Mouse (Mus musculus): ENCODE data around the gene Hcfc1. TPM values are rescaled to one million over a fixed set of nuclear protein-coding genes. Genes with fewer than 3 reads are reported as not detected.

The Hcfc1 gene
- polyA plus RNA-seq, 1 experiment from 2014 or later = 61.6 TPM

- H3K9me3 ChIP-seq = no peaks in the 10 kb centered on the region
- H3K27ac ChIP-seq (replicated peaks) = no peak within 1 kb of the TSS
- H3K4me3 ChIP-seq = no peak within 1 kb of the TSS
- no peaks in the 10 kb centered on the region for H3K27me3 ChIP-seq
- H3K36me3 ChIP-seq = no peaks in the 10 kb centered on the region
- 48% methylated on average over 17 of the region's 17 CpGs for WGBS
- 0 out of 2 replicates have a peak, but pooled peaks have one; percentile 60 for ATAC-seq (replicated peaks)
- no peak within 1 kb of the TSS for H3K9ac ChIP-seq (replicated peaks)
- H3K4me1 ChIP-seq = no peaks in the 10 kb centered on the region
- no peak within 1 kb of the TSS for H3K4me2 ChIP-seq (replicated peaks)
Measured at GRCm38 (mm10) chrX:73930402-73931062, 35.6 kb downstream of the Hcfc1 start, which contains the start of gene Renbp. TSS of gene Renbp (minus strand) at chrX:73930850.

DNA sequence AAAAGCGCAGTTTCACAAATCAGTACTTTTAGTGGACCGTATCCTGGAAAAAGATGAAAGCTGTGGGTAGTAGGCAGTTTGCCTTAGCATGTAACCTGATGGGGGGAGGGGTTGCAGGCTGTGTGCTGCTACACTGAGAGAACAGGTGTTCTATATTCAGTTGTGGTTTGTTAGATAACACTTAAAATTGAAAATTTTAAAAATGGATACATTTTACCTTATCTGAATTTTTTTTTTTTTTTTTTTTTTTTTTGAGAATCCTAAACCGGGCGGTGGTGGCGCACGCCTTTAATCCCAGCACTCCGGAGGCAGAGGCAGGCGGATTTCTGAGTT, 43.6 kb downstream of the Hcfc1 start:
- Histone ChIP-seq H3K4me1 (peaks cover 7% of the 10 kb centered on the region), H3K4me3 (peak overlapping the region; percentile 63), H3K27me3 (no peaks in the 10 kb centered on the region), H3K36me3 (no peaks in the 10 kb centered on the region), H3K27ac (replicated peaks) (peak overlapping the region; percentile 84), H3K9ac (replicated peaks) (peak overlapping the region; percentile 76), H3K4me2 (replicated peaks) (peak overlapping the region; percentile 67), H3K9me3 (no peaks in the 10 kb centered on the region)
- WGBS = 78% methylated on average over 8 of the region's 8 CpGs
- ATAC-seq (replicated peaks) = peak; percentile 14; the same call in 1 of the 2 replicates

- Histone ChIP-seq H3K36me3 (no peaks in the 10 kb centered on the region), H3K9ac (replicated peaks) (peak within 1 kb of the TSS; percentile 76), H3K4me1 (peaks cover 7% of the 10 kb centered on the region), H3K27ac (replicated peaks) (peak within 1 kb of the TSS; percentile 84), H3K9me3 (no peaks in the 10 kb centered on the region), H3K27me3 (no peaks in the 10 kb centered on the region), H3K4me3 (peak within 1 kb of the TSS; percentile 63), H3K4me2 (replicated peaks) (peak within 1 kb of the TSS; percentile 67)
- peak; percentile 98 for ATAC-seq (replicated peaks)
- WGBS = 18% methylated on average over 43 of the region's 43 CpGs
Measured at GRCm38 (mm10) chrX:73921823-73922549, 44.2 kb downstream of the Hcfc1 start, which contains the start of the genes Arhgap4 and Naa10. TSS of gene Arhgap4 (minus strand) at chrX:73921870. TSS of gene Naa10 (minus strand) at chrX:73921944.

- Histone ChIP-seq H3K4me3 (peak overlapping the region; percentile 63), H3K9ac (replicated peaks) (peak overlapping the region; percentile 76), H3K36me3 (no peaks in the 10 kb centered on the region), H3K27me3 (no peaks in the 10 kb centered on the region), H3K4me1 (peaks cover 7% of the 10 kb centered on the region), H3K27ac (replicated peaks) (peak overlapping the region; percentile 84), H3K4me2 (replicated peaks) (peak overlapping the region; percentile 67), H3K9me3 (no peaks in the 10 kb centered on the region)
- 26% methylated on average over 34 of the region's 34 CpGs for WGBS
- peak; percentile 37 for ATAC-seq (replicated peaks)
Measured at GRCm38 (mm10) chrX:73921285-73921822, 44.8 kb downstream of the Hcfc1 start.

DNA sequence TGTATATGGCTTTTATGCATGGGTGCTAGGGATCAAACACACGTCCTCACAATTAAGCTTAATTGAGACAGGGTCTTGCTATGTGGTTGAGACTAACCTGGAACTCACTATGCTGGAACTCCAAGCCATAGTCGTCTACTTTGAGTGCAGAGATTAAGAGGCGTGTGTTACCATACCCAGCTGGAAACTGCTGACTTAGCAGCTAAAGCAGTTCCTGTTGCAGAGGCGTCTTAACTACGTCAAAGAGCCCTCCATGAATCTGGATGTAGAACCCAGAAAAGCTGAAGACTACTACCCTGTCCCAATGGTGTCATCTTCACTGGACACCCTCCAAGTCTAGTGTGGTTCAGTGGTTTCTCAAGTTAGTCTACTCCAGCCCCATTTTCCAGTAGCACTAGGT, 47.5 kb downstream of the Hcfc1 start:
- peaks cover 15% of the 10 kb centered on the region for H3K4me1 ChIP-seq
- H3K9me3 ChIP-seq = no peaks in the 10 kb centered on the region
- no peak overlapping the region for H3K9ac ChIP-seq (replicated peaks)
- H3K36me3 ChIP-seq = no peaks in the 10 kb centered on the region
- 92% methylated on average over 5 of the region's 5 CpGs for WGBS
- no peak for ATAC-seq (replicated peaks)
- H3K27ac ChIP-seq (replicated peaks) = no peak overlapping the region
- H3K27me3 ChIP-seq = no peaks in the 10 kb centered on the region
- no peak overlapping the region for H3K4me2 ChIP-seq (replicated peaks)
- H3K4me3 ChIP-seq = no peak overlapping the region

DNA sequence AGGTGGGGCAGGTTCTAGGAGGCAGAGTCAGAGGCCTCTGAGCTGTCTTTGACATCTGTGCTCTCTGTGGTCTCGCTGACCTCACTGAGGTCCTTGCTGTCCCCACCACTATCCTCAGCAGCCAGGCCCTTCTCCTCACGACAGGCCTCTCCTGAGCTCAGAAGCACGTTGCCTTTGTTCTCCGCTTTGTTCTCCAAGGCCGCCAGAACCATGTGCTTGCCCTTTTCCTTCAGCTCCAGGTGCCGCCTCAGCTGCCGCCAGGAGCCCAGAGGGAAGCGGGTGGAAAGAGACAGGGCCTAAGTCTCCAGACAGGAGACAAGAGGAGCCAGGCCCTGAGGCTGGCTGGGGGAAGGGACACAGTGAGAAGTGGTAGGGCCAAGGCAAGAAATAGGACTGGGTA, 49.2 kb downstream of the Hcfc1 start:
- ATAC-seq (replicated peaks) = no peak
- Histone ChIP-seq H3K4me3 (no peak overlapping the region), H3K27me3 (no peaks in the 10 kb centered on the region), H3K4me2 (replicated peaks) (no peak overlapping the region), H3K9me3 (no peaks in the 10 kb centered on the region), H3K4me1 (peaks cover 15% of the 10 kb centered on the region), H3K36me3 (no peaks in the 10 kb centered on the region), H3K9ac (replicated peaks) (no peak overlapping the region), H3K27ac (replicated peaks) (no peak overlapping the region)
- 66% methylated on average over 8 of the region's 8 CpGs for WGBS

DNA sequence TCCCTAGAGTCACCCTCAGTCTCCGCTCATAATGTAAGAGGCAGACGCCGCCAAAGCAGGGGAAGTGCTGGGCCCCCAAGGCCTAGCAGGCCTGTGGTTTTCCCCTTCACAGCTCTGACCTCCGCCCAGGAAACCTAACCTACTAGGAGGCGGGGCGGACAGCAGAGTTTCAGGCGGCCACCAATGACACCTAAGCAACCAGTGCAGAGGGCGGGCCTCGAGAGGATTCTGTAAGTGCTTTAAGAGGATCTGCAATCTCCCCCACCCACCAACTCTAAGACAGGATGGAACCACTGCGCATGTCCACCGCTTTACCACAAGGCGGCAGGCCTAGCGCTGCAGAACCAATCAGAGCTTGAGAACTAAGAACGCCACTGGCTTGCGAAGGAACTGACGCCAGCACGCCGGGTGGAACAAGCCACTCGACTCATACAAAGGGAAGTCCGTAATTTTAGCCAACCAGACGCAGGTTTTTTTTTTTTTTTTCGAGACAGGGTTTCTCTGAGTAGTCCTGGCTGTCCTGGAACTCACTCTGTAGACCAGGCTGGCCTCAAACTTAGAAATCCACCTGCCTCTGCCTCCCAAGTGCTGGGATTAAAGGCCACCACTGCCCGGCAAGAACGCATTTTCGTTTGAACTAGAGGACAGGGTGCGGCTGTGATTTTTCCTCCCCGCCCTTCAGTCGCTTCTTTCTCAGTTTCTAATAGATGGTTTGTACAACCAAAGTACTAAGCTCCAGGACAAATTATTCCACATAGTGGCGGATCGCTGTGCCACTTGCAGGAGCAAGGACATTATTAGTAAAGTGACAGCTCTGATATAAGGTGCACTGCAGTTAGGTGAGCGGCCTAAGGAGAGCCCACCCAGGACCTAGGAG, 51.1 kb downstream of the Hcfc1 start:
- ATAC-seq (replicated peaks) = peak; percentile 98
- H3K9ac ChIP-seq (replicated peaks) = peak overlapping the region; percentile 35
- H3K27ac ChIP-seq (replicated peaks) = peak overlapping the region; percentile 83
- peak overlapping the region; percentile 41 for H3K4me2 ChIP-seq (replicated peaks)
- H3K27me3 ChIP-seq = no peaks in the 10 kb centered on the region
- no peaks in the 10 kb centered on the region for H3K9me3 ChIP-seq
- WGBS = 33% methylated on average over 31 of the region's 31 CpGs
- peak overlapping the region; percentile 30 for H3K4me3 ChIP-seq
- H3K4me1 ChIP-seq = peaks cover 7% of the 10 kb centered on the region; the same call in 1 of the 2 replicates
- no peaks in the 10 kb centered on the region for H3K36me3 ChIP-seq

- H3K4me3 ChIP-seq = no peak overlapping the region
- no peaks in the 10 kb centered on the region for H3K9me3 ChIP-seq
- ATAC-seq (replicated peaks) = no peak
- 76% methylated on average over 2 of the region's 2 CpGs for WGBS
- no peak overlapping the region for H3K9ac ChIP-seq (replicated peaks)
- H3K4me1 ChIP-seq = peaks cover 7% of the 10 kb centered on the region; the same call in 1 of the 2 replicates
- H3K36me3 ChIP-seq = no peaks in the 10 kb centered on the region
- H3K4me2 ChIP-seq (replicated peaks) = no peak overlapping the region
- H3K27me3 ChIP-seq = no peaks in the 10 kb centered on the region
- no peak overlapping the region for H3K27ac ChIP-seq (replicated peaks)
Measured at GRCm38 (mm10) chrX:73911588-73911987, 54.6 kb downstream of the Hcfc1 start.

GRCm38 (mm10) chrX:73911156-73911555, 55.0 kb downstream of the Hcfc1 start:
- no peak overlapping the region for H3K9ac ChIP-seq (replicated peaks)
- no peaks in the 10 kb centered on the region for H3K9me3 ChIP-seq
- ATAC-seq (replicated peaks) = no peak
- 11% methylated on average over 20 of the region's 26 CpGs for WGBS
- H3K27ac ChIP-seq (replicated peaks) = no peak overlapping the region
- no peaks in the 10 kb centered on the region for H3K36me3 ChIP-seq
- no peaks in the 10 kb centered on the region for H3K27me3 ChIP-seq
- H3K4me1 ChIP-seq = peaks cover 7% of the 10 kb centered on the region; the same call in 1 of the 2 replicates
- H3K4me2 ChIP-seq (replicated peaks) = no peak overlapping the region; the same call in 1 of the 2 replicates
- H3K4me3 ChIP-seq = no peak overlapping the region

- H3K4me3 ChIP-seq = no peak overlapping the region
- H3K4me1 ChIP-seq = peaks cover 4% of the 10 kb centered on the region; the same call in 1 of the 2 replicates
- no peak overlapping the region for H3K9ac ChIP-seq (replicated peaks)
- H3K4me2 ChIP-seq (replicated peaks) = no peak overlapping the region
- no peak overlapping the region for H3K27ac ChIP-seq (replicated peaks)
- H3K9me3 ChIP-seq = no peaks in the 10 kb centered on the region
- no peaks in the 10 kb centered on the region for H3K36me3 ChIP-seq
- H3K27me3 ChIP-seq = no peaks in the 10 kb centered on the region
- no peak for ATAC-seq (replicated peaks)
Measured at GRCm38 (mm10) chrX:73910451-73910850, 55.7 kb downstream of the Hcfc1 start.

DNA sequence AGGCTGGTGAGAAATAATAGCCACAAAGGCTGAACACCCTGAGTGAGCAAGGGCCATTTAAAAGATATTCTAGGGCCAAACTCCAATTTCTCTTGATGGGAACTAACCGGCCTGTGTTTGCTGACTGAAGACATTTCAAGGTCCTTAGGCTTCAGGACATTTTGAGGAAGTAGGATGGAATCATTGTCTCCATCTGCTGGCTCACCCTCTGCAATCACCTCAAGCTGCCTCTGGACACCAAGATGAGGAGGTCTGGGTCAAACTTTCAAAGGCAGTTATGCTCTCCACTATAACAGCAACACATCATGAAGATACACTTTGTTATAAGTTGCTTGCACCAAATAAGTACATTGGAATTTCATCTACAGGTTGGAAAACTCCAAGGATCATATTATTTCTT, 56.1 kb downstream of the Hcfc1 start:
- H3K4me3 ChIP-seq = no peak overlapping the region
- 70% methylated on average over 1 of the region's 1 CpGs for WGBS
- H3K9ac ChIP-seq (replicated peaks) = no peak overlapping the region
- H3K4me2 ChIP-seq (replicated peaks) = no peak overlapping the region
- ATAC-seq (replicated peaks) = no peak
- 0 out of 2 replicates have a peak, but pooled peaks cover 3% of the 10 kb centered on the region for H3K4me1 ChIP-seq
- no peaks in the 10 kb centered on the region for H3K27me3 ChIP-seq
- H3K27ac ChIP-seq (replicated peaks) = no peak overlapping the region
- no peaks in the 10 kb centered on the region for H3K9me3 ChIP-seq
- H3K36me3 ChIP-seq = no peaks in the 10 kb centered on the region

Measured in forebrain, embryonic 15.5 days (tissue).